ENCODE assay signal across 18 mouse cellular contexts in genomic region chr12:77168367-77168766, GRCm38 (mm10).
DNase-seq lines count a peak whose midpoint lies in the region; ATAC-seq and TF ChIP-seq lines count a peak whose summit lies in the region.
"Had no signal": no experiment of that assay in that cellular context is flagged by ENCODE, and none has a peak within 500 bp of the region (broad histone marks: within the 10 kb centered on the region; RNA-seq: fewer than 3 reads in every experiment).

No protein-coding gene starts in this region.

- no peak for TF ChIP-seq CTCF in kidney, adult 2 months (conservative IDR thresholded peaks at IDR 0.05; ENCODE audit: insufficient read depth, insufficient read length, low read depth, low read length)

- no peak for TF ChIP-seq POLR2A in kidney, adult 2 months (IDR thresholded peaks at IDR 0.05; ENCODE audit: low read depth, low read length)

- 60% methylated on average over 1 of the region's 1 CpGs for WGBS in kidney, adult 2 months
- WGBS in kidney, embryonic 16.5 days: 81% methylated on average over 1 of the region's 1 CpGs
- 77% methylated on average over 1 of the region's 1 CpGs for WGBS in kidney, embryonic 15.5 days
- WGBS in forebrain, embryonic 13.5 days: 67% methylated on average over 1 of the region's 1 CpGs

- ATAC-seq in kidney, embryonic 16.5 days (ENCODE audit: low FRiP score, low TSS enrichment): no peak
- no peak for ATAC-seq in kidney, embryonic 15.5 days (replicated peaks; ENCODE audit: low FRiP score)
- no peak for ATAC-seq in forebrain, embryonic 13.5 days
- ATAC-seq: forebrain, embryonic 14.5 days; forebrain, embryonic 16.5 days had no signal

- H3K4me3 ChIP-seq in kidney, adult 2 months (ENCODE audit: insufficient read depth, low read depth, low read length): no peak overlapping the region
- H3K4me3 ChIP-seq in kidney, embryonic 16.5 days (ENCODE audit: low read length): no peak overlapping the region
- H3K4me3 ChIP-seq in kidney, embryonic 15.5 days (replicated peaks): no peak overlapping the region
- H3K4me3 ChIP-seq in forebrain, embryonic 13.5 days: no peak overlapping the region
- H3K4me3 ChIP-seq: embryonic facial prominence, embryonic 10.5 days; embryonic facial prominence, embryonic 12.5 days had no signal

- H3K9ac ChIP-seq in kidney, embryonic 16.5 days (replicated peaks; ENCODE audit: low read length): no peak overlapping the region
- H3K9ac ChIP-seq in kidney, embryonic 15.5 days: no peak overlapping the region
- H3K9ac ChIP-seq in forebrain, embryonic 13.5 days: no peak overlapping the region
- H3K9ac ChIP-seq: embryonic facial prominence, embryonic 12.5 days had no signal

- no peaks in the 10 kb centered on the region for H3K4me1 ChIP-seq in kidney, adult 2 months (ENCODE audit: control insufficient read depth, insufficient read depth, low read length)
- no peaks in the 10 kb centered on the region for H3K4me1 ChIP-seq in kidney, embryonic 16.5 days (ENCODE audit: insufficient read depth, low read length)
- no peaks in the 10 kb centered on the region for H3K4me1 ChIP-seq in kidney, embryonic 15.5 days
- no peaks in the 10 kb centered on the region for H3K4me1 ChIP-seq in forebrain, embryonic 13.5 days
- H3K4me1 ChIP-seq: embryonic facial prominence, embryonic 10.5 days; embryonic facial prominence, embryonic 12.5 days had no signal

- no peaks in the 10 kb centered on the region for H3K36me3 ChIP-seq in kidney, adult 2 months (ENCODE audit: control insufficient read depth, insufficient read depth, low read length)
- no peaks in the 10 kb centered on the region for H3K36me3 ChIP-seq in kidney, embryonic 16.5 days (ENCODE audit: insufficient read depth, low read length)
- no peaks in the 10 kb centered on the region for H3K36me3 ChIP-seq in kidney, embryonic 15.5 days
- no peaks in the 10 kb centered on the region for H3K36me3 ChIP-seq in forebrain, embryonic 13.5 days (ENCODE audit: poor library complexity, severe bottlenecking)
- H3K36me3 ChIP-seq: embryonic facial prominence, embryonic 10.5 days; embryonic facial prominence, embryonic 12.5 days had no signal

- no peaks in the 10 kb centered on the region for H3K27me3 ChIP-seq in kidney, adult 2 months (replicated peaks; ENCODE audit: control insufficient read depth, insufficient read depth, low read length)
- no peaks in the 10 kb centered on the region for H3K27me3 ChIP-seq in kidney, embryonic 16.5 days (ENCODE audit: insufficient read depth, low read length)
- no peaks in the 10 kb centered on the region for H3K27me3 ChIP-seq in kidney, embryonic 15.5 days
- no peaks in the 10 kb centered on the region for H3K27me3 ChIP-seq in forebrain, embryonic 13.5 days
- H3K27me3 ChIP-seq: embryonic facial prominence, embryonic 12.5 days had no signal

- H3K9me3 ChIP-seq in kidney, embryonic 16.5 days (ENCODE audit: low read length): no peaks in the 10 kb centered on the region
- no peaks in the 10 kb centered on the region for H3K9me3 ChIP-seq in kidney, embryonic 15.5 days (replicated peaks)
- no peaks in the 10 kb centered on the region for H3K9me3 ChIP-seq in forebrain, embryonic 13.5 days (replicated peaks)
- H3K9me3 ChIP-seq: embryonic facial prominence, embryonic 10.5 days; embryonic facial prominence, embryonic 12.5 days had no signal

- H3K27ac ChIP-seq in kidney, adult 2 months (ENCODE audit: insufficient read depth, low read depth, low read length): no peak overlapping the region
- H3K27ac ChIP-seq in kidney, embryonic 16.5 days (ENCODE audit: low read length): no peak overlapping the region
- no peak overlapping the region for H3K27ac ChIP-seq in kidney, embryonic 15.5 days
- no peak overlapping the region for H3K27ac ChIP-seq in forebrain, embryonic 13.5 days
- H3K27ac ChIP-seq: embryonic facial prominence, embryonic 10.5 days; embryonic facial prominence, embryonic 12.5 days had no signal

- no peak overlapping the region for H3K4me2 ChIP-seq in kidney, embryonic 16.5 days (replicated peaks; ENCODE audit: low read depth, low read length)
- H3K4me2 ChIP-seq in kidney, embryonic 15.5 days: no peak overlapping the region
- H3K4me2 ChIP-seq in forebrain, embryonic 13.5 days: no peak overlapping the region
- H3K4me2 ChIP-seq: embryonic facial prominence, embryonic 12.5 days had no signal

- peak; percentile 69 for DNase-seq in kidney, adult 2 months
- peak; percentile 59 for DNase-seq in kidney, adult 9 months
- peak; percentile 45 for DNase-seq in adipocyte (ENCODE audit: low spot score)
- DNase-seq: adrenal gland, adult 8-10 months; adrenal gland, postnatal 14 days; adrenal gland, postnatal 36 days; cerebellum, adult 11-12 months; cerebellum, adult 2 months; cerebellum, adult 9-10 months; cerebellum, postnatal 10 days; cerebellum, postnatal 25 days had no signal
